Mouse (Mus musculus) thymus, adult 2 months (tissue): ENCODE results near the gene Rprd1b.

ENCODE experiments used
- CTCF ChIP-seq: fragments of 200-500 bp; IDR thresholded peaks from 2 replicates; pipeline ENCODE4 v1.5.1; 2012; ENCODE audit warnings: mild to moderate bottlenecking, control low read depth, low read length, moderate library complexity, borderline replicate concordance; ENCODE audit not compliant: control insufficient read depth, poor library complexity, insufficient read depth; ENCODE audit errors: extremely low read depth
- POLR2A ChIP-seq: fragments of 200-500 bp; IDR thresholded peaks from 2 replicates; pipeline ENCODE4 v1.6.1; 2012; ENCODE audit warnings: mild to moderate bottlenecking, low read length, control low read depth, moderate library complexity; ENCODE audit not compliant: control insufficient read depth, poor library complexity, insufficient read depth; ENCODE audit errors: extremely low read depth

DNA sequence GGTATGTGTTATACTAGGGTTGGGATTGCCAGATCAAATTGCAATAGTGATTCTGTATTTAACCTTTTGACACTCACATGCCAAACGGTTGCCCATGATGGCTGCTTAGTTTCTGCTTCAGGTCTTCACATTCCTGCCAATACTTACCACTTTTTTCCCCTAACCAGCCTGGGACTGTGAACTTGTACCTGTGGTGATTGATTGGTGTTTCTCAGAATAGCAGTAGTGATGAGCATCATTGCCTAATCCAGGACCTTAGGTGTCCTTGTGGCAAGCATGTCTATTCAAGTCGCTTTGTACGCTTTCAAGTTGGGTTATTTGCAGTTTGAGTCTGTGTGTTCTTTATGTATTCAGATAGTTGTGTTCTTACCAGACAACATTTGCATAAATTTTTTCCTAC, 34.7 kb downstream of the Rprd1b start:
- TF ChIP-seq CTCF: no peak
- TF ChIP-seq POLR2A: no peak
